Mouse (Mus musculus) testis, adult 2 months (tissue): ENCODE measurements around the gene Olfr829. TPM values are rescaled to one million over a fixed set of nuclear protein-coding genes. Genes with fewer than 3 reads are reported as not detected.
"Not testable (repeated sequence)": the region's sequence is repeated elsewhere in the genome, so short reads cannot be mapped to it uniquely, and the experiment has no call there.

Source experiments
- H3K27ac ChIP-seq: fragments of 200-500 bp; 2 replicates; pipeline ENCODE4 v1.5.1; 2012; ENCODE audit warnings: low read depth, low read length; ENCODE audit not compliant: control insufficient read depth, insufficient read depth
- H3K27me3 ChIP-seq: fragments of 200-500 bp; 2 replicates; pipeline ENCODE4 v1.6.1; 2012; ENCODE audit warnings: mild to moderate bottlenecking, low read length, moderate library complexity; ENCODE audit not compliant: control insufficient read depth, insufficient read depth
- H3K36me3 ChIP-seq: fragments of 200-500 bp; 2 replicates; pipeline ENCODE4 v1.6.1; 2012; ENCODE audit warnings: mild to moderate bottlenecking, low read length; ENCODE audit not compliant: control insufficient read depth, insufficient read depth
- H3K4me1 ChIP-seq: fragments of 200-500 bp; 2 replicates; pipeline ENCODE4 v1.6.1; 2012; ENCODE audit warnings: low read length; ENCODE audit not compliant: control insufficient read depth, insufficient read depth
- H3K4me3 ChIP-seq: fragments of 200-500 bp; 2 replicates; pipeline ENCODE4 v1.5.1; 2012; ENCODE audit warnings: low read depth, mild to moderate bottlenecking, low read length, moderate library complexity, mixed read lengths; ENCODE audit not compliant: control insufficient read depth
- CTCF ChIP-seq: fragments of 200-500 bp; IDR thresholded peaks from 2 replicates; pipeline ENCODE4 v1.5.1; 2012; ENCODE audit warnings: low read depth, mild to moderate bottlenecking, inconsistent platforms, low read length, moderate library complexity; ENCODE audit not compliant: control insufficient read depth, insufficient read depth, insufficient replicate concordance
- POLR2A ChIP-seq: fragments of 200-500 bp; IDR thresholded peaks from 2 replicates; pipeline ENCODE4 v1.6.1; 2012; ENCODE audit warnings: low read depth, mild to moderate bottlenecking, inconsistent platforms, low read length, moderate library complexity; ENCODE audit not compliant: control insufficient read depth
- polyA plus RNA-seq: library from polyadenylated mRNA; depleted of rRNA; stranded (reverse); fragments of >200 nt; gene quantifications from 2 replicates; pipeline ENCODE4 v1.2.3, GENCODE M21; 2012; rRNA removed

Olfr829 gene
- polyA plus RNA-seq = not detected in 2 replicates

DNA sequence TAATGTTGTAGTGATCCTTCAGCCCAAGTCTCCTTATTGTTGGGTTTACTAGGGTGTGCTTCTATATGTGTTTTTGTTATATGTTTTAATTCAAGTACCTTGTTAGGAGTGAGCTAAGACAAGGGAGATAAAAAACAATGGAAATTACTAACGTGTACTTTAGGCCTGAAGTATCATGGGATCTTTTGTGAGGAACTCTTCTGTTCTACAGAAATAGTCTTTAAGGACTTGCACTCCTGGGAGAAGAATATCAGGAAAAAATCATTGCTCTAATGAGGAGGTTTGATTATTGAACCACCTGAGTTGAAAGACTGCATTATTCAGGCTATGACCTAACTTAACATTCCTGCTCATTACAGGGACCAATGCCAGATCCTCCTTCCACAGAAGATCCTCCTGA lies at the start of gene Olfr829:
Gene Olfr829 (plus strand): TSS at position 301 of the 400 bp plus-strand sequence.
- TF ChIP-seq CTCF (no peak), POLR2A (no peak)
- no peaks in the 10 kb centered on the region for H3K36me3 ChIP-seq
- H3K27ac ChIP-seq = no peak within 1 kb of the TSS
- H3K27me3 ChIP-seq = no peaks in the 10 kb centered on the region
- H3K4me3 ChIP-seq = no peak within 1 kb of the TSS
- H3K4me1 ChIP-seq = no peaks in the 10 kb centered on the region

- TF ChIP-seq POLR2A (no peak), CTCF (no peak)
- no peaks in the 10 kb centered on the region for H3K36me3 ChIP-seq
- no peaks in the 10 kb centered on the region for H3K27me3 ChIP-seq
- H3K27ac ChIP-seq = no peak within 1 kb of the TSS
- no peak within 1 kb of the TSS for H3K4me3 ChIP-seq
- H3K4me1 ChIP-seq = no peaks in the 10 kb centered on the region
Observed at GRCm38 (mm10) chr9:18819426-18819825, 35.3 kb upstream of the Olfr829 start, which contains the start of gene Olfr828. TSS of gene Olfr828 (minus strand) at chr9:18819526.

GRCm38 (mm10) chr9:18874393-18874792 lies 19.7 kb downstream of the Olfr829 start, which contains the start of gene Olfr830:
TSS of gene Olfr830 (plus strand) at chr9:18874693.
- TF ChIP-seq CTCF (no peak), POLR2A (no peak)
- Histone ChIP-seq H3K4me1 (no peaks in the 10 kb centered on the region), H3K27ac (no peak within 1 kb of the TSS), H3K4me3 (no peak within 1 kb of the TSS), H3K36me3 (no peaks in the 10 kb centered on the region), H3K27me3 (no peaks in the 10 kb centered on the region)

- H3K4me1 ChIP-seq, H3K27me3 ChIP-seq, H3K36me3 ChIP-seq, H3K4me3 ChIP-seq, H3K27ac ChIP-seq: not testable (repeated sequence)
Observed at GRCm38 (mm10) chr9:18907699-18908098, 53.0 kb downstream of the Olfr829 start.

Other genes starting within 250 kb of the Olfr829 start
- gene Muc16, start 180.4 kb upstream of the Olfr829 start, polyA plus RNA-seq = 7.7 and 8.8 TPM in 2 replicates
- gene Olfr24, start 90.9 kb upstream of the Olfr829 start, polyA plus RNA-seq = 0.58 and 1.1 TPM in 2 replicates
- gene Olfr828, start 35.4 kb upstream of the Olfr829 start, polyA plus RNA-seq = not detected in 2 replicates
- not detected in 2 replicates for gene Olfr830, start 19.8 kb downstream of the Olfr829 start, polyA plus RNA-seq
- not detected in 2 replicates for gene Olfr832, start 82.2 kb downstream of the Olfr829 start, polyA plus RNA-seq
- not detected in 2 replicates for gene Olfr834, start 133.1 kb downstream of the Olfr829 start, polyA plus RNA-seq
- not detected in 2 replicates for gene Olfr835, start 177.8 kb downstream of the Olfr829 start, polyA plus RNA-seq